Comparison of ENCODE assay signal across 8 mouse cellular contexts in the genomic region with DNA sequence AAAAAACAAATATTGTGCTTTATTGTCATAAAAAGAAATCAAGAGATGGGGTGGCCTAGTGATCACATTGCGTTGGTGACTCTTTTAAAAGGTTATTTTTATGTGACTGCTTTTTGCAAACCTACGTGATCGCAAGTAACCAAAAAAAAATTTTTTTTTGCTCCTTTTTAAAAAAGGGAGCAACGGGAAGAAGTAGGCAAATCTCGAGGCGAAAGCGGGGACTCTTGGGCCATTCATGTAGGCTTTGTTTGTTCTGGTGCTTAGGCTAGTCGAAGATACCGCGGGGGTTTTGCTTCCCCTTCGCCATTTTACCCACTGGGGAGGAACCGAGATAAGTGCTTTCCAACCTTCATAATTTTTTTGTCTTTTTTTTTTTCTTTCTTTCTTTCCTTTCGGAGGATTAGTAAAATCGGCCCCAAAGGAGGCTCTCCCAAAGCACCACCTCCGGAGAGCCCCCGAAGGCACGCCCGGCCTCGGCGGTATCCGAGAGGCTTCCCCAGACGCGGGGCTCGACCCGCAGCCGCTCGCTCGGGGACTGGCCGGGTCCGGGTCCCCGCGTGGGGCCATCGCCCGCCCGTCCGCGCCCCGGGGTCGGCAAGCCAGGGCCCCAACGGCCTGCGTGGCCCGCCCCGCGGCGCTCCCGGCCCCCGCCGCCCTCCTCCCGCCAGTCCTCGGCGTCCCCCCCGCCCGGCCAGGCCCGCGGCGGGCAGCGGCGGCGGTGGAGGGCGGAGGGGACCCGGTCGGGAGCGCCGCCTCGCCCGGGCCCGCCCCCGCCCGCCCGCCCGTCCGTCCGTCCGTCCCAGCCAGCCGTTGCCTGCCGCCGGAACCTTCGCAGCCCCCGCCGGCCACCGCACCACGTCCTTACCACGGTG. TPM values are rescaled to one million over a fixed set of nuclear protein-coding genes. Genes with fewer than 3 reads are reported as not detected.
A peak's percentile ranks its signal among the peaks of the same experiment; 100 is the strongest.
DNase-seq lines count a peak whose midpoint lies in the region; ATAC-seq and TF ChIP-seq lines count a peak whose summit lies in the region.

No protein-coding gene starts in this region.

- peak overlapping the region; percentile 100 for H3K27ac ChIP-seq in liver, embryonic 12.5 days
- H3K27ac ChIP-seq in neural tube, embryonic 12.5 days = peak overlapping the region; percentile 99
- H3K27ac ChIP-seq in testis, adult 2 months (ENCODE audit: control insufficient read depth, insufficient read depth, low read depth, low read length) = peak overlapping the region; percentile 96

- peak; percentile 57 for ATAC-seq in liver, embryonic 12.5 days
- ATAC-seq in neural tube, embryonic 12.5 days (ENCODE audit: low FRiP score, low read depth) = no peak; the same call in 1 of the 2 replicates

- peaks cover 27% of the 10 kb centered on the region for H3K36me3 ChIP-seq in liver, embryonic 12.5 days
- peaks cover 13% of the 10 kb centered on the region for H3K36me3 ChIP-seq in neural tube, embryonic 12.5 days
- no peaks in the 10 kb centered on the region; the same call in 1 of the 2 replicates for H3K36me3 ChIP-seq in testis, adult 2 months (ENCODE audit: control insufficient read depth, insufficient read depth, low read length)

- WGBS in liver, embryonic 12.5 days (ENCODE audit: insufficient replicate concordance) = under 1% methylated on average over 71 of the region's 83 CpGs
- WGBS in neural tube, embryonic 12.5 days = under 1% methylated on average over 69 of the region's 83 CpGs

- peak overlapping the region; percentile 82 for H3K4me2 ChIP-seq in liver, embryonic 12.5 days
- peak overlapping the region; percentile 70 for H3K4me2 ChIP-seq in neural tube, embryonic 12.5 days (replicated peaks)

- peak overlapping the region; percentile 99 for H3K9ac ChIP-seq in liver, embryonic 12.5 days
- H3K9ac ChIP-seq in neural tube, embryonic 12.5 days = peak overlapping the region; percentile 100

- peak; percentile 63 for DNase-seq in 3T3-L1 (ENCODE audit: low read depth, low spot score)
- peak; percentile 68 to 69 for DNase-seq in adrenal gland, adult 18-20 months (ENCODE audit: low spot score in 2 of 2)
- DNase-seq in embryo, embryonic 9.5 days (ENCODE audit: extremely low spot score) = peak; percentile 57
- peak; percentile 40 for DNase-seq in heart, adult 8-10 months (ENCODE audit: low spot score)
- DNase-seq in kidney, adult 8-10 months = peak; percentile 26 to 33

- no peak for TF ChIP-seq CTCF in testis, adult 2 months (IDR thresholded peaks at IDR 0.05; ENCODE audit: control insufficient read depth, insufficient read depth, insufficient replicate concordance, low read depth, low read length)

- H3K27me3 ChIP-seq in liver, embryonic 12.5 days (replicated peaks) = no peaks in the 10 kb centered on the region
- no peaks in the 10 kb centered on the region for H3K27me3 ChIP-seq in neural tube, embryonic 12.5 days (replicated peaks)
- H3K27me3 ChIP-seq in testis, adult 2 months (ENCODE audit: control insufficient read depth, insufficient read depth, low read length) = no peaks in the 10 kb centered on the region

- H3K9me3 ChIP-seq in liver, embryonic 12.5 days (replicated peaks) = no peaks in the 10 kb centered on the region
- no peaks in the 10 kb centered on the region for H3K9me3 ChIP-seq in neural tube, embryonic 12.5 days

- peak overlapping the region; percentile 89 for H3K4me3 ChIP-seq in liver, embryonic 12.5 days
- H3K4me3 ChIP-seq in neural tube, embryonic 12.5 days = peak overlapping the region; percentile 97
- peak overlapping the region; percentile 95 for H3K4me3 ChIP-seq in testis, adult 2 months (ENCODE audit: control insufficient read depth, low read depth, low read length)

- H3K4me1 ChIP-seq in liver, embryonic 12.5 days = peaks cover 23% of the 10 kb centered on the region
- H3K4me1 ChIP-seq in neural tube, embryonic 12.5 days = peaks cover 13% of the 10 kb centered on the region; the same call in 1 of the 2 replicates
- no peaks in the 10 kb centered on the region; the same call in 1 of the 2 replicates for H3K4me1 ChIP-seq in testis, adult 2 months (ENCODE audit: control insufficient read depth, insufficient read depth, low read length)

- no peak for TF ChIP-seq POLR2A in testis, adult 2 months (IDR thresholded peaks at IDR 0.05; ENCODE audit: control insufficient read depth, low read depth, low read length)

RNA-seq across cellular contexts. Expression of a gene that starts 1.4 kb away (rescaled TPM):
- 10 to 100 TPM; 31.3 to 33.6 TPM for total RNA-seq in adrenal gland, adult 18-20 months (2021)
- total RNA-seq in heart, adult 8-10 months (2022) = 10 to 100 TPM; 24.5 to 31.5 (median 28.2) TPM
- 28.0 and 29.3 TPM in 2 replicates for polyA plus RNA-seq in liver, embryonic 12.5 days (2016; fragmentation: Nextera tagmentation; extraction: Ambion mirVana)
- 68.7 and 81.6 TPM in 2 replicates for polyA plus RNA-seq in neural tube, embryonic 12.5 days (2016; fragmentation: Nextera tagmentation; extraction: Ambion mirVana)
- polyA plus RNA-seq in testis, adult 2 months (2012; rRNA removed) = 17.7 and 19.4 TPM in 2 replicates
